Mouse (Mus musculus): Measurements from ENCODE around the gene Alox12. TPM values are rescaled to one million over a fixed set of nuclear protein-coding genes. Genes with fewer than 3 reads are reported as not detected.

Gene Alox12
- total RNA-seq (2021) = 1 to 10 TPM; 3.1 to 3.7 TPM

GRCm38 (mm10) chr11:70254931-70255531 is at the start of gene Alox12:
TSS of gene Alox12 (minus strand) at chr11:70255353.
- no peak for DNase-seq (ENCODE audit: low spot score)
- intact Hi-C loops (cut with DNase I) = loop anchor here (1.0 kb wide), 1 partner anchor 54 kb away; no protein-coding TSS in a partner anchor

GRCm38 (mm10) chr11:70302293-70302692 is 47.1 kb upstream of the Alox12 start:
- intact Hi-C loops (cut with DNase I) = no loop called here
- no peak for DNase-seq (ENCODE audit: low spot score)

- intact Hi-C loops (cut with DNase I) = no loop called here
- DNase-seq (ENCODE audit: low spot score) = no peak
These were observed 42.8 kb upstream of the Alox12 start for GRCm38 (mm10) chr11:70297836-70298454.

GRCm38 (mm10) chr11:70297405-70297804 is 42.3 kb upstream of the Alox12 start:
- intact Hi-C loops (cut with DNase I) = no loop called here
- no peak for DNase-seq (ENCODE audit: low spot score)

GRCm38 (mm10) chr11:70293881-70294280 is 38.7 kb upstream of the Alox12 start:
- intact Hi-C loops (cut with DNase I) = no loop called here

GRCm38 (mm10) chr11:70291235-70291634 is 36.1 kb upstream of the Alox12 start:
- no peak for DNase-seq (ENCODE audit: low spot score)
- intact Hi-C loops (cut with DNase I) = no loop called here

More at GRCm38 (mm10) chr11:70293881-70294280, 38.7 kb upstream of the Alox12 start:
- DNase-seq (ENCODE audit: low spot score) = no peak

GRCm38 (mm10) chr11:70289236-70289635 is 34.1 kb upstream of the Alox12 start:
- intact Hi-C loops (cut with DNase I) = no loop called here
- no peak for DNase-seq (ENCODE audit: low spot score)

- intact Hi-C loops (cut with DNase I) = no loop called here
- no peak for DNase-seq (ENCODE audit: low spot score)
These were observed 32.9 kb upstream of the Alox12 start for GRCm38 (mm10) chr11:70288102-70288501.

- DNase-seq (ENCODE audit: low spot score) = no peak
- intact Hi-C loops (cut with DNase I) = no loop called here
These were observed 30.5 kb upstream of the Alox12 start for GRCm38 (mm10) chr11:70285686-70286085.

GRCm38 (mm10) chr11:70284757-70285156 is 29.6 kb upstream of the Alox12 start:
- no peak for DNase-seq (ENCODE audit: low spot score)
- intact Hi-C loops (cut with DNase I) = no loop called here

- no peak for DNase-seq (ENCODE audit: low spot score)
- intact Hi-C loops (cut with DNase I) = no loop called here
These were observed 28.5 kb upstream of the Alox12 start for GRCm38 (mm10) chr11:70283666-70284065.

GRCm38 (mm10) chr11:70280441-70280840 is 25.3 kb upstream of the Alox12 start:
- DNase-seq (ENCODE audit: low spot score) = no peak
- intact Hi-C loops (cut with DNase I) = no loop called here

GRCm38 (mm10) chr11:70278961-70279360 is 23.8 kb upstream of the Alox12 start:
- intact Hi-C loops (cut with DNase I) = no loop called here
- DNase-seq (ENCODE audit: low spot score) = no peak

GRCm38 (mm10) chr11:70271641-70272040 is 16.5 kb upstream of the Alox12 start:
- no peak for DNase-seq (ENCODE audit: low spot score)
- intact Hi-C loops (cut with DNase I) = no loop called here

GRCm38 (mm10) chr11:70266405-70266804 is 11.3 kb upstream of the Alox12 start:
- intact Hi-C loops (cut with DNase I) = no loop called here
- DNase-seq (ENCODE audit: low spot score) = peak; percentile 20

GRCm38 (mm10) chr11:70265819-70266218 is 10.7 kb upstream of the Alox12 start:
- DNase-seq (ENCODE audit: low spot score) = no peak
- intact Hi-C loops (cut with DNase I) = no loop called here

- no peak for DNase-seq (ENCODE audit: low spot score)
- intact Hi-C loops (cut with DNase I) = no loop called here
These were observed 10.1 kb upstream of the Alox12 start for GRCm38 (mm10) chr11:70265252-70265651.

GRCm38 (mm10) chr11:70259035-70259434 is 3.9 kb upstream of the Alox12 start:
- intact Hi-C loops (cut with DNase I) = no loop called here
- DNase-seq (ENCODE audit: low spot score) = no peak

GRCm38 (mm10) chr11:70254337-70254736 is 816 bp downstream of the Alox12 start:
- DNase-seq (ENCODE audit: low spot score) = no peak
- intact Hi-C loops (cut with DNase I) = no loop called here

GRCm38 (mm10) chr11:70251853-70252252 is 3.3 kb downstream of the Alox12 start:
- intact Hi-C loops (cut with DNase I) = no loop called here
- no peak for DNase-seq (ENCODE audit: low spot score)

GRCm38 (mm10) chr11:70250150-70250549 is 5.0 kb downstream of the Alox12 start:
- no peak for DNase-seq (ENCODE audit: low spot score)
- intact Hi-C loops (cut with DNase I) = no loop called here
